25 mouse cellular contexts compared by ENCODE assay signal in genomic region chr5:25599363-25599762, GRCm38 (mm10).
DNase-seq lines count a peak whose midpoint lies in the region; ATAC-seq and TF ChIP-seq lines count a peak whose summit lies in the region.
"Had no signal": no experiment of that assay in that cellular context is flagged by ENCODE, and none has a peak within 500 bp of the region (broad histone marks: within the 10 kb centered on the region; RNA-seq: fewer than 3 reads in every experiment).

No protein-coding gene starts in this region.

- TF ChIP-seq CTCF in hindbrain, postnatal 0 days (IDR thresholded peaks at IDR 0.05; ENCODE audit: low read depth), result no peak
- no peak for TF ChIP-seq CTCF in layer of hippocampus, adult 2 months (conservative IDR thresholded peaks at IDR 0.05)
- TF ChIP-seq CTCF in stomach, postnatal 0 days (IDR thresholded peaks at IDR 0.05; ENCODE audit: low read depth), result no peak

- no peak overlapping the region for H3K27ac ChIP-seq in forebrain, embryonic 14.5 days (ENCODE audit: low read depth, low read length)
- H3K27ac ChIP-seq in forebrain, embryonic 13.5 days, result no peak overlapping the region
- H3K27ac ChIP-seq in hindbrain, postnatal 0 days, result no peak overlapping the region
- no peak overlapping the region for H3K27ac ChIP-seq in hindbrain, embryonic 12.5 days
- peak overlapping the region; percentile 46 for H3K27ac ChIP-seq in layer of hippocampus, adult 2 months
- no peak overlapping the region for H3K27ac ChIP-seq in stomach, postnatal 0 days (replicated peaks)
- H3K27ac ChIP-seq: left cerebral cortex, adult 2 months; limb, embryonic 10.5 days; liver, embryonic 15.5 days; lung, embryonic 15.5 days; neural tube, embryonic 12.5 days had no signal

- peak; percentile 64 for DNase-seq in forebrain, embryonic 14.5 days (ENCODE audit: low spot score)
- peak; percentile 20 for DNase-seq in hindbrain, postnatal 0 days (ENCODE audit: low spot score)
- DNase-seq in layer of hippocampus, adult 2 months (ENCODE audit: low spot score in 2 of 2), result peak in 1 of 2 experiments; percentile 21
- no peak for DNase-seq in ovary, postnatal 36 days (ENCODE audit: low spot score)
- no peak for DNase-seq in stomach, postnatal 0 days (ENCODE audit: low spot score)
- DNase-seq: adrenal gland, adult 8-10 months; gastrocnemius, postnatal 14 days; heart, adult 11 months; kidney, adult 9 months; kidney, postnatal 14 days; liver; lung, postnatal 36 days; midbrain, embryonic 14.5 days; thymus, postnatal 25 days had no signal

- WGBS in forebrain, embryonic 14.5 days, result 91% methylated on average over 1 of the region's 1 CpGs
- 90% methylated on average over 1 of the region's 1 CpGs for WGBS in forebrain, embryonic 13.5 days
- WGBS in hindbrain, postnatal 0 days, result 87% methylated on average over 1 of the region's 1 CpGs
- 93% methylated on average over 1 of the region's 1 CpGs for WGBS in hindbrain, embryonic 12.5 days
- 81% methylated on average over 1 of the region's 1 CpGs for WGBS in stomach, postnatal 0 days

- ATAC-seq in forebrain, embryonic 14.5 days, result peak; percentile 15; the same call in 1 of the 2 replicates
- ATAC-seq in forebrain, embryonic 13.5 days, result no peak
- no peak for ATAC-seq in hindbrain, postnatal 0 days
- no peak for ATAC-seq in hindbrain, embryonic 12.5 days (ENCODE audit: low FRiP score)
- ATAC-seq in stomach, postnatal 0 days (ENCODE audit: low FRiP score, low TSS enrichment), result no peak
- ATAC-seq: hindbrain, embryonic 16.5 days; intestine, embryonic 16.5 days had no signal

- no peaks in the 10 kb centered on the region for H3K4me1 ChIP-seq in forebrain, embryonic 14.5 days (ENCODE audit: control insufficient read depth, insufficient read depth, low read length)
- H3K4me1 ChIP-seq in forebrain, embryonic 13.5 days, result no peaks in the 10 kb centered on the region
- H3K4me1 ChIP-seq in hindbrain, postnatal 0 days (ENCODE audit: insufficient read depth, low read length), result no peaks in the 10 kb centered on the region
- no peaks in the 10 kb centered on the region for H3K4me1 ChIP-seq in hindbrain, embryonic 12.5 days
- no peaks in the 10 kb centered on the region for H3K4me1 ChIP-seq in stomach, postnatal 0 days (replicated peaks; ENCODE audit: control insufficient read depth, insufficient read depth)
- H3K4me1 ChIP-seq: limb, embryonic 10.5 days; liver, embryonic 15.5 days; lung, embryonic 15.5 days; megakaryocyte, embryonic 14.5 days; neural tube, embryonic 12.5 days had no signal

- H3K27me3 ChIP-seq in forebrain, embryonic 14.5 days (replicated peaks; ENCODE audit: control insufficient read depth, insufficient read depth, low read length), result no peaks in the 10 kb centered on the region
- H3K27me3 ChIP-seq in forebrain, embryonic 13.5 days, result no peaks in the 10 kb centered on the region
- H3K27me3 ChIP-seq in hindbrain, postnatal 0 days (ENCODE audit: insufficient read depth, low read length), result no peaks in the 10 kb centered on the region
- H3K27me3 ChIP-seq in hindbrain, embryonic 12.5 days, result no peaks in the 10 kb centered on the region
- H3K27me3 ChIP-seq in stomach, postnatal 0 days (ENCODE audit: control insufficient read depth, insufficient read depth, low read length), result no peaks in the 10 kb centered on the region
- H3K27me3 ChIP-seq: liver, embryonic 15.5 days; lung, embryonic 15.5 days; neural tube, embryonic 12.5 days had no signal

- no peak overlapping the region for H3K9ac ChIP-seq in forebrain, embryonic 14.5 days (ENCODE audit: low read length)
- no peak overlapping the region for H3K9ac ChIP-seq in forebrain, embryonic 13.5 days
- no peak overlapping the region for H3K9ac ChIP-seq in hindbrain, postnatal 0 days (replicated peaks; ENCODE audit: low read length)
- H3K9ac ChIP-seq in hindbrain, embryonic 12.5 days, result no peak overlapping the region
- no peak overlapping the region for H3K9ac ChIP-seq in stomach, postnatal 0 days (ENCODE audit: low read length)
- H3K9ac ChIP-seq: liver, embryonic 15.5 days; lung, embryonic 15.5 days; neural tube, embryonic 12.5 days had no signal

- H3K9me3 ChIP-seq in forebrain, embryonic 14.5 days (replicated peaks; ENCODE audit: control insufficient read depth, low read length), result no peaks in the 10 kb centered on the region
- H3K9me3 ChIP-seq in forebrain, embryonic 13.5 days (replicated peaks), result no peaks in the 10 kb centered on the region
- H3K9me3 ChIP-seq in hindbrain, postnatal 0 days (ENCODE audit: low read length), result no peaks in the 10 kb centered on the region
- H3K9me3 ChIP-seq in hindbrain, embryonic 12.5 days (replicated peaks), result no peaks in the 10 kb centered on the region
- H3K9me3 ChIP-seq in stomach, postnatal 0 days (ENCODE audit: control insufficient read depth, low read length), result no peaks in the 10 kb centered on the region
- H3K9me3 ChIP-seq: limb, embryonic 10.5 days; liver, embryonic 15.5 days; lung, embryonic 15.5 days; neural tube, embryonic 12.5 days had no signal

- no peak for TF ChIP-seq EP300 in stomach, postnatal 0 days (optimal IDR thresholded peaks at IDR 0.05)

- no peaks in the 10 kb centered on the region for H3K36me3 ChIP-seq in forebrain, embryonic 14.5 days (ENCODE audit: control insufficient read depth, insufficient read depth, low read length)
- no peaks in the 10 kb centered on the region for H3K36me3 ChIP-seq in forebrain, embryonic 13.5 days (ENCODE audit: poor library complexity, severe bottlenecking)
- H3K36me3 ChIP-seq in hindbrain, postnatal 0 days (ENCODE audit: insufficient read depth, low read length), result no peaks in the 10 kb centered on the region
- no peaks in the 10 kb centered on the region for H3K36me3 ChIP-seq in hindbrain, embryonic 12.5 days
- H3K36me3 ChIP-seq in stomach, postnatal 0 days (ENCODE audit: control insufficient read depth, insufficient read depth, low read length), result no peaks in the 10 kb centered on the region
- H3K36me3 ChIP-seq: limb, embryonic 10.5 days; liver, embryonic 15.5 days; lung, embryonic 15.5 days; neural tube, embryonic 12.5 days had no signal

- H3K4me3 ChIP-seq in forebrain, embryonic 14.5 days (ENCODE audit: low read depth, low read length), result no peak overlapping the region
- no peak overlapping the region for H3K4me3 ChIP-seq in forebrain, embryonic 13.5 days
- H3K4me3 ChIP-seq in hindbrain, postnatal 0 days (ENCODE audit: low read length), result no peak overlapping the region
- no peak overlapping the region for H3K4me3 ChIP-seq in hindbrain, embryonic 12.5 days
- no peak overlapping the region for H3K4me3 ChIP-seq in layer of hippocampus, adult 2 months
- no peak overlapping the region for H3K4me3 ChIP-seq in stomach, postnatal 0 days (ENCODE audit: low read depth, low read length)
- H3K4me3 ChIP-seq: left cerebral cortex, adult 2 months; limb, embryonic 10.5 days; liver, embryonic 15.5 days; lung, embryonic 15.5 days; megakaryocyte, embryonic 14.5 days; neural tube, embryonic 12.5 days had no signal

- H3K4me2 ChIP-seq in forebrain, embryonic 14.5 days (ENCODE audit: low read length), result no peak overlapping the region
- H3K4me2 ChIP-seq in forebrain, embryonic 13.5 days, result no peak overlapping the region
- H3K4me2 ChIP-seq in hindbrain, postnatal 0 days (ENCODE audit: low read depth, low read length), result no peak overlapping the region
- H3K4me2 ChIP-seq in hindbrain, embryonic 12.5 days (replicated peaks), result no peak overlapping the region
- H3K4me2 ChIP-seq in stomach, postnatal 0 days (replicated peaks; ENCODE audit: low read depth), result no peak overlapping the region
- H3K4me2 ChIP-seq: heart, embryonic 11.5 days; liver, embryonic 15.5 days; lung, embryonic 15.5 days; neural tube, embryonic 12.5 days had no signal

Comparison
In these comparisons a context has a peak if more than half of its experiments do, and no peak if none do; other contexts are left out.
1. DNase-seq: peak in forebrain, embryonic 14.5 days (single experiment) and hindbrain, postnatal 0 days (single experiment); none in ovary, postnatal 36 days (single experiment) and stomach, postnatal 0 days (single experiment).